Mouse (Mus musculus): ENCODE measurements around the gene Ivd. TPM values are rescaled to one million over a fixed set of nuclear protein-coding genes. Genes with fewer than 3 reads are reported as not detected.

Ivd gene
- 47.7 and 48.5 TPM in 2 replicates for polyA plus RNA-seq (2015; fragmentation: Nextera tagmentation; extraction: Ambion mirVana)

DNA sequence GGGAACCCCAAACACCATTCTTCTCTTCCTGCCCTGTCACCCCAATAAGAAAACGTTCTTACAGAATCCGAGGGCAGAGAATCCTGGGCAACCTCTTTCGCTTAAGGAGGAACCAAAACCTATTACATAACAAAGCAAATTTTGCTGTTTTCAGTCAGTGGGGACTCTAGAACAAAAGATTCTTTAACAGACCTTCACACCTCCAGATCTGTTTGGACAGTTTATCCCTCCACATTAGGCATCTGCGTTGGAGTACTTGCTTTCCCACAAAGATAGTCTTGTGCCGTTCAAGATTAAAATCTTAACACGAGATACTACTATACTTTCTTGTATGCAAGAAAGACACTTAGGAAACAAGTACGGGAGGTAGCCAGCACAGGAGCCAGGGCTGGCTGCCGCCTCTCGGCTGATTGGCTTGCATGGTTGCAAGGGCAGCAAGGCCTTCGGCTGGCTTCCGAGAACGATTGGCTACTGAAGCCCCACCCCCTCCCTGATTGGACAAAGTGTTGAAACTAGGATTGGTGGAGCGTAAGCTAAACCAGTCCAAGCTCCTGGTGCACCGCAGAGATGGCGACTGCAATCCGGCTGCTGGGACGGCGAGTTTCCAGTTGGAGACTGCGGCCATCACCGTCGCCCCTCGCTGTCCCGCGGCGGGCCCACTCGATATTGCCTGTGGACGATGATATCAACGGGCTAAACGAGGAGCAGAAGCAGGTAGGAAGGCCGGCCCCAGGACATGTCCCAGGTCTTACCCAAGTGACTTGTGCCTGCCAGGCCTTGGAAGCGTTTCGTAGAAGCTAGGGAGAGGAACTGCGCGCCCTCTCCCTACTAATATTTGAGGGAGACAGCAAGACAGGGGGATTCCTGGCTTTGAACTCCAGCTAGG, at the start of gene Ivd:
Ivd (plus strand) TSS at position 501 of the 886 bp plus-strand sequence.
- Histone ChIP-seq H3K9me3 (no peaks in the 10 kb centered on the region), H3K27ac (replicated peaks) (peak within 1 kb of the TSS; percentile 79), H3K4me2 (peak within 1 kb of the TSS; percentile 78), H3K4me1 (replicated peaks) (peaks cover 21% of the 10 kb centered on the region), H3K36me3 (peaks cover 2% of the 10 kb centered on the region; the same call in 1 of the 2 replicates), H3K9ac (peak within 1 kb of the TSS; percentile 77), H3K27me3 (no peaks in the 10 kb centered on the region), H3K4me3 (peak within 1 kb of the TSS; percentile 66)
- under 1% methylated on average over 34 of the region's 34 CpGs for WGBS
- peak; percentile 100 for ATAC-seq (ENCODE audit: low read depth)

GRCm38 (mm10) chr2:118812724-118813123, 49.0 kb upstream of the Ivd start:
- no peak for ATAC-seq (ENCODE audit: low read depth)
- WGBS: 69% methylated on average over 1 of the region's 1 CpGs

GRCm38 (mm10) chr2:118813981-118814836, 47.5 kb upstream of the Ivd start, which contains the start of gene Knstrn:
Gene Knstrn, plus strand, starts transcription at chr2:118814003.
- ATAC-seq (ENCODE audit: low read depth): peak; percentile 97
- no peaks in the 10 kb centered on the region for H3K27me3 ChIP-seq
- under 1% methylated on average over 49 of the region's 49 CpGs for WGBS

More at GRCm38 (mm10) chr2:118812724-118813123, 49.0 kb upstream of the Ivd start:
- H3K4me3 ChIP-seq: no peak overlapping the region
- H3K27ac ChIP-seq (replicated peaks): no peak overlapping the region
- H3K36me3 ChIP-seq: 0 out of 2 replicates have a peak, but pooled peaks cover under 1% of the 10 kb centered on the region
- no peaks in the 10 kb centered on the region for H3K9me3 ChIP-seq
- no peak overlapping the region for H3K4me2 ChIP-seq
- no peaks in the 10 kb centered on the region for H3K27me3 ChIP-seq
- H3K9ac ChIP-seq: no peak overlapping the region
- H3K4me1 ChIP-seq (replicated peaks): peaks cover 13% of the 10 kb centered on the region

DNA sequence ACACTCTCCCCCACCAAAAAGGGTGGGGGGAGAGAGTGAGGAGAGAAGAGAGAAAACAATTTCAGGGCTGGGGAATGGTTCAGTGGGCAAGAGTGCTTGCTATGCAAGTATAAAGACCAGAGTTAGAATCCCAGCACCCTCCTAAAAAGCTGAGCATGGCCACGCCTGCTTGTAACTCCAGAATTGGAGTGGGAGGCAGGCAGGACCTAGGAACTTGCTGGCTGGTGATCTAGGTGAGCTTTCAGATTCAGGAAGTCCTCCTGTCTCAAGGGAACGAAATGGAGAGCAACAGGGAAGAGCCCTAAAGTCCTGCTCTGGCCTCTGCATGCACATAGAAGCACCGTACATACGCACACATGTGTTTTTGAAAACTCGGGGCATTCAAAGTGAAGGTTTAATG, 39.0 kb upstream of the Ivd start:
- Histone ChIP-seq H3K36me3 (peaks cover 40% of the 10 kb centered on the region), H3K4me1 (replicated peaks) (no peaks in the 10 kb centered on the region), H3K4me3 (no peak overlapping the region), H3K9me3 (no peaks in the 10 kb centered on the region), H3K27me3 (no peaks in the 10 kb centered on the region), H3K27ac (replicated peaks) (no peak overlapping the region), H3K9ac (no peak overlapping the region), H3K4me2 (no peak overlapping the region)
- no peak for ATAC-seq (ENCODE audit: low read depth)
- WGBS: 95% methylated on average over 5 of the region's 5 CpGs

More at GRCm38 (mm10) chr2:118813981-118814836, 47.5 kb upstream of the Ivd start, which contains the start of gene Knstrn:
- Histone ChIP-seq H3K4me2 (peak within 1 kb of the TSS; percentile 94), H3K4me3 (peak within 1 kb of the TSS; percentile 65), H3K9ac (peak within 1 kb of the TSS; percentile 74), H3K36me3 (peaks cover 7% of the 10 kb centered on the region; the same call in 1 of the 2 replicates), H3K4me1 (replicated peaks) (peaks cover 13% of the 10 kb centered on the region), H3K27ac (replicated peaks) (no peak within 1 kb of the TSS), H3K9me3 (no peaks in the 10 kb centered on the region)

DNA sequence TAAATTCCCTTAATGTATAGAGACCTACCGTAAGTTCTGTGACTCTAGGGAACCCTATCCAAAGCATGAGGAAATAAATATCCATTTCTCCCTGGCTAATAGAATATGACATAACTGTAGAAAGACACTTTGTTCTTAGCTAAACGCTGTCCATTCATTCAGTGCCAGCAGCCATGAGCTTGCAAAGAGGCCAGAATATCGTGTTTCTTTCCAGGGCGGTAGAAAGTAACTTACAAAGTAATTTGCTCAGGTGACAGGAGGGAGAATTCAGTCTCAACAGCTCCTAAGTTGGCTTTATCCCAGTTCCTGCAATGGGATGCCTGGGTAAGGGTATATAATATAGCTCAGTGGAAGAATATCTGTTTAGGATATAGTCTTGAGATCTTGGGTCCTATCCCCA, 37.4 kb upstream of the Ivd start:
- whole genome bisulfite sequencing: 94% methylated on average over 4 of the region's 4 CpGs
- Histone ChIP-seq H3K4me2 (no peak overlapping the region), H3K9me3 (no peaks in the 10 kb centered on the region), H3K4me1 (replicated peaks) (no peaks in the 10 kb centered on the region), H3K4me3 (no peak overlapping the region), H3K36me3 (peaks cover 34% of the 10 kb centered on the region), H3K27me3 (no peaks in the 10 kb centered on the region), H3K27ac (replicated peaks) (no peak overlapping the region), H3K9ac (no peak overlapping the region)
- no peak for ATAC-seq (ENCODE audit: low read depth)

DNA sequence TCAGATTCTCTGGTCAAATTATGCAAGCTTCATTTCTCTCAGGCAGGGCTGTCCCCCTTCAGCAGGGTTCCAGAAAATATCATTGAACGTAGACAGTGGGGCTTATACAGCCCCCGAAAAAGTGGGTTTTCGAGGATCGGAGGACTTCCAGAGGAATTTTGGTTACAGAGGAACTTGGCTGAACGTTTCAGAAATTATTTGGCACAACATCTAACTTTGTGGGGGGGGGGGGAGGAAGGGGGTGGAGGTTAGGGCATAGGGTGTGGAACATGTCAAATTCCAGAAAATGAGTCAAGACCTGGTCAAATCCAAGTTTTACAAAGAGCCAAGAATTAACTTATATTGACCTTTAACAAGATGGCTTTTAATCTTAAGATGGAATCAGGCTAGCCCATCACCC, 32.7 kb upstream of the Ivd start:
- Histone ChIP-seq H3K36me3 (peaks cover 25% of the 10 kb centered on the region), H3K4me3 (no peak overlapping the region), H3K4me1 (replicated peaks) (no peaks in the 10 kb centered on the region), H3K27ac (replicated peaks) (no peak overlapping the region), H3K9me3 (no peaks in the 10 kb centered on the region), H3K27me3 (no peaks in the 10 kb centered on the region), H3K9ac (no peak overlapping the region), H3K4me2 (no peak overlapping the region)
- 89% methylated on average over 5 of the region's 5 CpGs for WGBS
- no peak for ATAC-seq (ENCODE audit: low read depth)

GRCm38 (mm10) chr2:118834061-118834460, 27.7 kb upstream of the Ivd start:
- Histone ChIP-seq H3K27ac (replicated peaks) (no peak overlapping the region), H3K36me3 (peaks cover 9% of the 10 kb centered on the region; the same call in 1 of the 2 replicates), H3K4me1 (replicated peaks) (no peaks in the 10 kb centered on the region), H3K9ac (no peak overlapping the region), H3K9me3 (no peaks in the 10 kb centered on the region), H3K4me2 (no peak overlapping the region), H3K27me3 (no peaks in the 10 kb centered on the region), H3K4me3 (no peak overlapping the region)
- 95% methylated on average over 6 of the region's 6 CpGs for WGBS
- ATAC-seq (ENCODE audit: low read depth): no peak

DNA sequence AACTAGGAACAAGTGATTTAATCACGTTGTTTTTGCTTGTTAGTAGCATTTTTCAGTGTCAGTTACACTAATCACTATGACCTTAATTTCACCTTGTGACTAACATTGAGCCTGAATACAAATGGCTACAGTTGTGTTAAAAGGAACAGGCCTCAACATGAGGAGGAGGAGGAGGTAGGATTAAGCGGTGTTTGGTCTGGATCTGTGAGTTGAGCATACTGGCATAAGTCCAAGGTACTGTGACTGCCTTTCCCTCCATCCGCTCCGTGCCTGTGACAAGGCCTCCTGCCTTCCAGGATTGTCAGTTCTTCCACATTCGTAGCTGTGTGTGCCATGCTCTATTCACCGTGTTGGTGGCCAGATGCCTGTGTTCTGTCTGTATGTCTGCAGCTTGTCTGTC, 26.6 kb upstream of the Ivd start:
- H3K27ac ChIP-seq (replicated peaks): no peak overlapping the region
- WGBS: 88% methylated on average over 6 of the region's 6 CpGs
- no peaks in the 10 kb centered on the region for H3K9me3 ChIP-seq
- no peak for ATAC-seq (ENCODE audit: low read depth)
- no peak overlapping the region for H3K4me3 ChIP-seq
- H3K4me1 ChIP-seq (replicated peaks): no peaks in the 10 kb centered on the region
- H3K27me3 ChIP-seq: no peaks in the 10 kb centered on the region
- no peak overlapping the region for H3K4me2 ChIP-seq
- H3K36me3 ChIP-seq: 0 out of 2 replicates have a peak, but pooled peaks cover 3% of the 10 kb centered on the region
- H3K9ac ChIP-seq: no peak overlapping the region

- no peak for ATAC-seq (ENCODE audit: low read depth)
- Histone ChIP-seq H3K27me3 (no peaks in the 10 kb centered on the region), H3K9me3 (no peaks in the 10 kb centered on the region), H3K4me2 (no peak overlapping the region), H3K27ac (replicated peaks) (no peak overlapping the region), H3K36me3 (0 out of 2 replicates have a peak, but pooled peaks cover 3% of the 10 kb centered on the region), H3K9ac (no peak overlapping the region), H3K4me1 (replicated peaks) (no peaks in the 10 kb centered on the region), H3K4me3 (no peak overlapping the region)
- WGBS: 58% methylated on average over 5 of the region's 5 CpGs
Observed at GRCm38 (mm10) chr2:118838330-118838729, 23.4 kb upstream of the Ivd start.

- ATAC-seq (ENCODE audit: low read depth): no peak
- Histone ChIP-seq H3K4me3 (no peak overlapping the region), H3K27ac (replicated peaks) (no peak overlapping the region), H3K36me3 (no peaks in the 10 kb centered on the region), H3K4me1 (replicated peaks) (no peaks in the 10 kb centered on the region), H3K4me2 (no peak overlapping the region), H3K9me3 (no peaks in the 10 kb centered on the region), H3K27me3 (no peaks in the 10 kb centered on the region), H3K9ac (no peak overlapping the region)
- WGBS: 64% methylated on average over 5 of the region's 5 CpGs
Observed at GRCm38 (mm10) chr2:118841186-118841585, 20.6 kb upstream of the Ivd start.

- Histone ChIP-seq H3K36me3 (no peaks in the 10 kb centered on the region), H3K4me2 (no peak overlapping the region), H3K9me3 (no peaks in the 10 kb centered on the region), H3K4me3 (no peak overlapping the region), H3K27ac (replicated peaks) (no peak overlapping the region), H3K9ac (no peak overlapping the region), H3K4me1 (replicated peaks) (no peaks in the 10 kb centered on the region), H3K27me3 (no peaks in the 10 kb centered on the region)
- WGBS: 87% methylated on average over 4 of the region's 4 CpGs
- no peak for ATAC-seq (ENCODE audit: low read depth)
Observed at GRCm38 (mm10) chr2:118841774-118842173, 20.0 kb upstream of the Ivd start.

DNA sequence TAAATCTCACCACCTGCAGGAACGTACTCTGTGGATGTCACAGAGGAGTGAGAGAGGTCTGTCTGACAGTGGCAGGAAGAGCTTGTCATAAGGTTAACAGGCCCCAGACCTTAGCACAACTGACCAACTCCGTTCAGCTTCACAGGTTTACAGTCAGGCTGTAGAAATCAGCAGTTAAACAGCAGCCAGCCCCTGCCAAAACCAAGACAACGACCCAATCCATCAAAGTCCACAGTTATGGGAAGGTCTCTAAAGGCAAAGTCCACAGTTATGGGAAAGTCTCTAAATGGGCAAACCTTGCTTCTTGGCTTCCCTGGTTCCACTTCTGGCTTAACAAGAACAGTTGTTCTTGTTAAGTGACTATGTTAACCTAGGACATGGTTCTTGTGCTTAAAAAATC, 17.3 kb upstream of the Ivd start:
- Histone ChIP-seq H3K4me2 (no peak overlapping the region), H3K4me1 (replicated peaks) (no peaks in the 10 kb centered on the region), H3K9me3 (no peaks in the 10 kb centered on the region), H3K9ac (no peak overlapping the region), H3K27me3 (no peaks in the 10 kb centered on the region), H3K36me3 (no peaks in the 10 kb centered on the region), H3K27ac (replicated peaks) (no peak overlapping the region), H3K4me3 (no peak overlapping the region)
- 84% methylated on average over 3 of the region's 3 CpGs for WGBS
- no peak for ATAC-seq (ENCODE audit: low read depth)
